Mouse (Mus musculus): ENCODE results near the gene Rpl10. TPM values are rescaled to one million over a fixed set of nuclear protein-coding genes. Genes with fewer than 3 reads are reported as not detected.

Rpl10 gene
- polyA plus RNA-seq, 1 experiment from 2014 or later: 801 TPM

DNA sequence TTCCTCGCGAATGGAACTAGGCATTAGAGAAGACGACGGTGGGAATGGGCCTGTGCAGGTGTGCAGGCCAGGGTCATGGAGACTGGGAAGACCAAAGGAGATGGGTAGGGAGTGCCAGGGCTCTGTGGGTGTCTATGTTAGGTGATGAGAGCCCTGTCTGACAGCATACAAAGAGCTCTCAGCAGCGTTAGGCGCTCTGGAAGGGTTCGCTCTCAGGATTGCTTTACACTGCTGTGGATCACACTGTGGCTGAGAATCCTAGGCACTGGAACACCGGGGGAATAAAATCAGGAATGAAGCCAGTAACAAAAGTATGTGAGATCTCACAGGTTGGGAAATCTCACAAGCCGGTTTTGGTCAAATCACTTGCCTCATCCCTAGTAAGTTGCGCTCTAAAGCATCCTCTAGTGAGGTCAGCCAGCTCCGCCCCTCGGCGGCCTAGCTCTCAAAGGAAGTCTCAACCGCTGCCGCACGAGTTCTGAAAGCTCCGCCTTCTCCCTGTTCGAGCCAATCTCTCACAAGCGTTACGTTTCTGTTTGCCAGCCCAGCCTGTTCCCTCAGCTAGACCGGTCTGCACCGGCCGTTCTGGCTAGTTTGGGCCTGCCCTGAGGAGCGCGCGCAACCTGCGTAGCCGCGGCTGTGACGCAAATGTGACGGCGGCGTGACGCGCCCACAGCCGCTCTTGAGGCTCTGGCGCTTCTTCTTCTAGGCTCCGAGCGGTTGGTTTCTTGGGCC, 16.3 kb upstream of the Rpl10 start, which contains the start of gene Emd:
Emd (plus strand) TSS at position 535 of the 735 bp plus-strand sequence.
- DNase-seq (ENCODE audit: low spot score): peak; percentile 86
- Histone ChIP-seq H3K36me3 (peaks cover 26% of the 10 kb centered on the region), H3K27me3 (ENCODE audit: low read depth, poor library complexity, severe bottlenecking) (no peaks in the 10 kb centered on the region), H3K9me3 (replicated peaks) (peaks cover 4% of the 10 kb centered on the region; the same call in 1 of the 2 replicates), H3K4me1 (peaks cover 12% of the 10 kb centered on the region), H3K4me3 (peak within 1 kb of the TSS; percentile 70), H3K27ac (replicated peaks) (peak within 1 kb of the TSS; percentile 91)
- WGBS: 21% methylated on average over 39 of the region's 39 CpGs

DNA sequence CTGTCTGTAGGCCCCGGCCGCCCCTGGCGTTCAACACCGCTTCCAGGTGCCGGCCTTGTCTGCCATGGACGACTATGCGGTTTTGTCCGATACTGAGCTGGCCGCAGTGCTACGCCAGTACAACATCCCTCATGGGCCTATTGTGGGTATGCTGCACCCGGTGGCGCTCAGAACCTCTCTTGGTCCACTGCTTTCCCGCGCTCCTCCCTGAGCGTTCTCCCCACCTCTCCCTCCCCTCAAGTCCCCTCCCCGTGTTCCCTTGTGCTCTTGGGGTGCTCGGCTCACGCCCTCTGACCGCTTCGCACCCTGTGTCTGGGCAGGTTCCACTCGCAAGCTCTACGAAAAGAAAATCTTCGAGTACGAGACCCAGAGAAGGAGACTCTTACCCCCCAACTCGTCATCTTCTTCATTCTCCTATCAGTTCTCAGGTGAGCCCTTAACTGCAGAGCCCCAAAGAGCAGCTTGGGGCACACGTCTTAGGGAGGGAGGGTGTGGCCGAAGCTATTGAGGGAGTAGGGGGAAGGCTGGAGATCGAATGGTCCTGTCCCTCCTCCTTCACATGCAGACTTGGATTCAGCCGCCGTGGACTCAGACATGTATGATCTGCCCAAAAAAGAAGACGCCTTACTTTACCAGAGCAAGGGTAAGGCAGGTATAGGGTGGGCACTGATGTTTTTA, 15.6 kb upstream of the Rpl10 start:
- no peak for DNase-seq (ENCODE audit: low spot score)
- WGBS: 20% methylated on average over 31 of the region's 31 CpGs
- Histone ChIP-seq H3K4me3 (peak overlapping the region; percentile 70), H3K36me3 (peaks cover 27% of the 10 kb centered on the region), H3K27me3 (ENCODE audit: low read depth, poor library complexity, severe bottlenecking) (no peaks in the 10 kb centered on the region), H3K4me1 (peaks cover 7% of the 10 kb centered on the region), H3K9me3 (replicated peaks) (no peaks in the 10 kb centered on the region; the same call in 1 of the 2 replicates), H3K27ac (replicated peaks) (peak overlapping the region; percentile 91)

GRCm38 (mm10) chrX:74257746-74258145, 12.9 kb upstream of the Rpl10 start:
- no peaks in the 10 kb centered on the region for H3K27me3 ChIP-seq (ENCODE audit: low read depth, poor library complexity, severe bottlenecking)
- no peak for DNase-seq (ENCODE audit: low spot score)

GRCm38 (mm10) chrX:74269736-74270061, 913 bp upstream of the Rpl10 start:
- H3K36me3 ChIP-seq: peaks cover 12% of the 10 kb centered on the region
- peaks cover 8% of the 10 kb centered on the region; the same call in 1 of the 2 replicates for H3K4me1 ChIP-seq
- H3K27ac ChIP-seq (replicated peaks): peak overlapping the region; percentile 95
- no peaks in the 10 kb centered on the region for H3K9me3 ChIP-seq (replicated peaks)
- no peaks in the 10 kb centered on the region for H3K27me3 ChIP-seq (ENCODE audit: low read depth, poor library complexity, severe bottlenecking)
- peak overlapping the region; percentile 66 for H3K4me3 ChIP-seq
- WGBS: 32% methylated on average over 3 of the region's 3 CpGs
- peak; percentile 20 for DNase-seq (ENCODE audit: low spot score)

More at GRCm38 (mm10) chrX:74257746-74258145, 12.9 kb upstream of the Rpl10 start:
- Histone ChIP-seq H3K27ac (replicated peaks) (no peak overlapping the region), H3K4me1 (peaks cover 7% of the 10 kb centered on the region), H3K36me3 (peaks cover 30% of the 10 kb centered on the region), H3K9me3 (replicated peaks) (no peaks in the 10 kb centered on the region; the same call in 1 of the 2 replicates), H3K4me3 (no peak overlapping the region)
- WGBS: 94% methylated on average over 3 of the region's 3 CpGs

DNA sequence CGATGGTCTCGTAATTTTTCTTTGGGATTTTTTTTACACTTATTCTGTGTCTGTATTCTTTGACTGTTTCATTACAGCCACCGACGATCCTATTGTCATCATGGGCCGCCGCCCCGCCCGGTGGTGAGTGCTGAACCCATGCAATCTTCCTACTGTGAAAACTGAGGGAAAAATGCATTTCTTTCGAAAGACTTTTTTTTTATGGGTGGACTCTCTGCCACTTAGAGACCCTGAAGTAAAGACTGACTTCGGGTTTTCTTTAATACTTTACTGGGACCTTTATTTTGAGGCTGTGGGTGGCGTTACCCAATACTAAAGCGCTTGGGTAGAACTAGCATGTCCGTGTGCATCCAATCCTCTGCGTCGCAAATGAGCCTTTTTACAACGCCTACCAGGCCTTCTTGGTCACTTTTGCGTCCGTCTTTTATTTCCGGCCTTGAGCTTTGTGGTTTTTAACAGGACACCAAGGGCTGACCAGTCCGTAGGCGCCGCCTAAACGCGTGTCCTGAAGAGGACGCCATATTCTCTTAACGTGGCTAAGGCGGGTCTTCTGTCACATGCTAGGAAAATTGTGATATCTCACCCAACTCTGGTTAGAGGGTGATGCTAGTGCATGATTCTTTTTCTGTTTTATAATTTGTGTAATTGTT, 415 bp downstream of the Rpl10 start:
- DNase-seq (ENCODE audit: low spot score): peak; percentile 31
- Histone ChIP-seq H3K4me3 (peak overlapping the region; percentile 66), H3K9me3 (replicated peaks) (no peaks in the 10 kb centered on the region), H3K4me1 (peaks cover 8% of the 10 kb centered on the region; the same call in 1 of the 2 replicates), H3K36me3 (peaks cover 12% of the 10 kb centered on the region), H3K27me3 (ENCODE audit: low read depth, poor library complexity, severe bottlenecking) (no peaks in the 10 kb centered on the region), H3K27ac (replicated peaks) (peak overlapping the region; percentile 95)
- 16% methylated on average over 27 of the region's 27 CpGs for WGBS

- Histone ChIP-seq H3K4me3 (no peak overlapping the region), H3K27ac (replicated peaks) (no peak overlapping the region), H3K27me3 (ENCODE audit: low read depth, poor library complexity, severe bottlenecking) (no peaks in the 10 kb centered on the region), H3K4me1 (peaks cover 8% of the 10 kb centered on the region; the same call in 1 of the 2 replicates), H3K36me3 (peaks cover 12% of the 10 kb centered on the region), H3K9me3 (replicated peaks) (no peaks in the 10 kb centered on the region)
- peak; percentile 15 for DNase-seq (ENCODE audit: low spot score)
- 31% methylated on average over 10 of the region's 10 CpGs for WGBS
These were observed 3.1 kb downstream of the Rpl10 start for GRCm38 (mm10) chrX:74273422-74274322.

DNA sequence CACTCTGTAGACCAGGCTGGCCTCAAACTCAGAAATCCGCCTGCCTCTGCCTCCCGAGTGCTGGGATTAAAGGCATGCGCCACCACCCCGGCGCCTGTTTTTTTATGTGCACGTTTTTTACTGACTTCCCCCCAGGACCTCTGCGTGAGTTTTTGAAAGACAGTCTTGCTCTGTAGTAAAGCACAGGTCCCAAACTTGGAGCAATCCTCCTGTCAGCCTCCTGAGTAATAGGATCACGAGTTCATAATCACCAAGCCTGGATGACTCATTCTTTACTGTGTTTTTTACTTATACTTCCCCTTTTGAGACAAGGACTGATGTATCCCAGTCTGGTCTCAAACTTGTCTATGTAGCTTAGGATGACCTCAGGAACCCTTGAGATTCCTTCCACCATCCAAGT, 7.3 kb downstream of the Rpl10 start:
- H3K4me3 ChIP-seq: no peak overlapping the region
- H3K27me3 ChIP-seq (ENCODE audit: low read depth, poor library complexity, severe bottlenecking): no peaks in the 10 kb centered on the region
- no peak overlapping the region for H3K27ac ChIP-seq (replicated peaks)
- 71% methylated on average over 8 of the region's 8 CpGs for WGBS
- peaks cover 10% of the 10 kb centered on the region for H3K4me1 ChIP-seq
- no peaks in the 10 kb centered on the region for H3K9me3 ChIP-seq (replicated peaks)
- peaks cover 2% of the 10 kb centered on the region for H3K36me3 ChIP-seq
- DNase-seq (ENCODE audit: low spot score): no peak

DNA sequence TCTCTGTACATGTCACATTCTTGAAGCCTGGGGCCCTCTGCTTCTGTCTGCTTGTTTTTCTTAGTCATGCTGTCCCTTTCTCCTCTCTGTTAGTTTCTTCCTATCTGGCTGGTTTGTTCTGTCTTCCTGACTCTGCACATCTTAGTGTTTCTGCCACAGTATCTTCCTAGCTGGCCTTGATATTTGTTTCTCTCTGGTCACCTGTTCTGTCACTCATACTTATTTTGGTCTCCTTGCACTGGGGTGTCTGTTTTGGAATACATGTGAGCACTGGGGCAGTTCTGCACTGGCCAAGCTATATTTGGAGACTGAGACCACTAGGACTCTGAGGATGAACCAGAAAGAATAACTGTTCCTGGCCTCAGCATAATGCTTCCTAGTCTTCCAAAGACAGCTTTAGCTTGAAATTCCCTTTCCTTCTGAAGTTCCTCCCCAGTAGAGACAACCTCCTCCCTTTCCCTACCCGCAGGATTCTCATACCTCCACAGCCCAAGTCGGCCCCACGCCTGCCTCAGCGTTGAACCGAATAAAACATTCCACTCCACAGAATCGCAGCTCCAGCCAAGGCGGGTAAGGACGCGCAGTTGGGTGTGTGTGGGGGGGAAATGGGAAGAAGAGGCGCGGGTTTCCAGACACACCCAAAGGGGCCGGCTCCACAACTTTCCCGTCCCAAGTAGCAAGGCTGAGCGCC, 10.6 kb downstream of the Rpl10 start:
- Histone ChIP-seq H3K27ac (replicated peaks) (peak overlapping the region; percentile 84), H3K36me3 (0 out of 2 replicates have a peak, but pooled peaks cover 1% of the 10 kb centered on the region), H3K4me1 (peaks cover 20% of the 10 kb centered on the region), H3K27me3 (ENCODE audit: low read depth, poor library complexity, severe bottlenecking) (no peaks in the 10 kb centered on the region), H3K9me3 (replicated peaks) (no peaks in the 10 kb centered on the region), H3K4me3 (peak overlapping the region; percentile 64)
- 16% methylated on average over 14 of the region's 14 CpGs for WGBS
- DNase-seq (ENCODE audit: low spot score): no peak

DNA sequence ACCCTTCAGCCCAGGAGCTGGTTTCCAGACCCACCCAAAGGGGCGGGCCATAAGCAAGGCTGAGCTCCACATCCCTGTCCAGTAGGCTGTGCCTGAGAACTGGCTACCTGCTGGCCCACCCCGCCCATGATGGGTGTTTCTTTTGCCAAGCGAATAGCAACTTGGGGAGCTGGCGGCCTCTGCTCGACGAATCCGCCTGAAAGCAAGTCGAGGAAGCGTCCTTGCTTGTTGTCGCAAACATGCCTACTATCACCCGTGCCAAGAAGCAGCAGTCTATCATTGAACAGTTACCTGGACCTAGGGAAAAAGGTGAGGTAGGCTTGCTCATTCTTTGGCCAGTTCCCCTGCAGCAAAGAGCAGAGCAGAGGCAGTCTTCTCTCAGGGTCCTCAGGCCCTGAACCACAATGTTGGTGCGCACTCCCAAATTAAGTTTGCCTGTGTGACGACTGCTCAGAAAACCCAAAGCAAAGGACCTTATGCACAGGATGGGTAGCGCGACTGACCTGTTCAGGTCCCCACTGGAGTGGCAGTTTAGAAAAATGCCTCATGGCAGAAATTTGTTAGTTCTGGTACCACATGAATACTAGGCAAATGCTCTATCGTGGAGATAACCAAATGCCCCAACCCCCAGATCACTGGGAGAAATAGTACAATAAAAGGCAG, 11.3 kb downstream of the Rpl10 start, which contains the start of the genes Taz and Dnase1l1:
Taz (plus strand) TSS at position 181 of the 663 bp plus-strand sequence.
Dnase1l1 (minus strand) TSS at position 606 of the 663 bp plus-strand sequence.
- peak; percentile 47 for DNase-seq (ENCODE audit: low spot score)
- peaks cover 20% of the 10 kb centered on the region for H3K4me1 ChIP-seq
- peak within 1 kb of the TSS; percentile 64 for H3K4me3 ChIP-seq
- H3K9me3 ChIP-seq (replicated peaks): no peaks in the 10 kb centered on the region
- no peaks in the 10 kb centered on the region for H3K27me3 ChIP-seq (ENCODE audit: low read depth, poor library complexity, severe bottlenecking)
- H3K27ac ChIP-seq (replicated peaks): peak within 1 kb of the TSS; percentile 84
- 16% methylated on average over 16 of the region's 16 CpGs for WGBS
- H3K36me3 ChIP-seq: 0 out of 2 replicates have a peak, but pooled peaks cover 3% of the 10 kb centered on the region

GRCm38 (mm10) chrX:74282395-74283091, 11.9 kb downstream of the Rpl10 start:
- Histone ChIP-seq H3K4me3 (peak overlapping the region; percentile 64), H3K36me3 (0 out of 2 replicates have a peak, but pooled peaks cover 3% of the 10 kb centered on the region), H3K4me1 (peaks cover 20% of the 10 kb centered on the region), H3K27me3 (ENCODE audit: low read depth, poor library complexity, severe bottlenecking) (no peaks in the 10 kb centered on the region), H3K9me3 (replicated peaks) (no peaks in the 10 kb centered on the region), H3K27ac (replicated peaks) (peak overlapping the region; percentile 84)
- 27% methylated on average over 39 of the region's 39 CpGs for WGBS
- DNase-seq (ENCODE audit: low spot score): peak; percentile 81
